Mouse (Mus musculus) stomach, postnatal 0 days (tissue): ENCODE data around the gene Ccno. TPM values are rescaled to one million over a fixed set of nuclear protein-coding genes. Genes with fewer than 3 reads are reported as not detected.

Experiments
- ATAC-seq: fragments of 200-750 bp; cut with Nextera tagmentation; 2 replicates; pipeline ENCODE4 v1.8.0; 2017; ENCODE audit not compliant: low FRiP score, low TSS enrichment
- DNase-seq: peaks from one replicate; pipeline ENCODE4 v3.0.0-alpha.2; 2016; ENCODE audit warnings: low spot score
- H3K27ac ChIP-seq: fragments of 300-500 bp; sonication (generic); replicated peaks from 2 replicates; pipeline ENCODE4 v1.5.1; 2014; ENCODE audit warnings: mild to moderate bottlenecking, control low read depth
- H3K27me3 ChIP-seq: fragments of 300-500 bp; sonication (generic); 2 replicates; pipeline ENCODE4 v1.6.1; 2014; ENCODE audit warnings: low read length; ENCODE audit not compliant: control insufficient read depth, insufficient read depth
- H3K36me3 ChIP-seq: fragments of 300-500 bp; sonication (generic); 2 replicates; pipeline ENCODE4 v1.6.1; 2014; ENCODE audit warnings: low read length, mixed read lengths; ENCODE audit not compliant: control insufficient read depth, insufficient read depth
- H3K4me1 ChIP-seq: fragments of 300-500 bp; sonication (generic); replicated peaks from 2 replicates; pipeline ENCODE4 v1.6.1; 2014; ENCODE audit warnings: antibody characterized with exemption; ENCODE audit not compliant: control insufficient read depth, insufficient read depth
- H3K4me2 ChIP-seq: fragments of 300-500 bp; sonication (generic); replicated peaks from 2 replicates; pipeline ENCODE4 v1.6.1; 2014; ENCODE audit warnings: low read depth, mild to moderate bottlenecking, control low read depth, moderate library complexity
- H3K4me3 ChIP-seq: fragments of 300-500 bp; sonication (generic); 2 replicates; pipeline ENCODE4 v1.5.1; 2014; ENCODE audit warnings: low read depth, low read length, control low read depth
- H3K9ac ChIP-seq: fragments of 300-500 bp; sonication (generic); 2 replicates; pipeline ENCODE4 v1.6.1; 2014; ENCODE audit warnings: mild to moderate bottlenecking, low read length, control low read depth, mixed read lengths
- H3K9me3 ChIP-seq: fragments of 300-500 bp; sonication (generic); 2 replicates; pipeline ENCODE4 v1.6.1; 2016; ENCODE audit warnings: low read length; ENCODE audit not compliant: control insufficient read depth
- CTCF ChIP-seq: IDR thresholded peaks from 2 replicates; pipeline ENCODE4 v1.5.1; 2016; ENCODE audit warnings: antibody characterized with exemption, low read depth, mild to moderate bottlenecking, moderate library complexity
- EP300 ChIP-seq: optimal IDR thresholded peaks from 2 replicates; pipeline ENCODE3; 2016; ENCODE audit warnings: antibody characterized with exemption
- WGBS: fragments of 180-500 bp; shearing (Covaris S2); extraction: QIAGEN DNeasy Blood & Tissue Kit; methylation state at CpG from one replicate; pipeline ENCODE4 v1.1.7; 2014; 5-methylcytosine and 5-hydroxymethylcytosine counted together
- polyA plus RNA-seq: library from polyadenylated mRNA; unstranded; fragments of >200 nt; fragmentation: Nextera tagmentation; extraction: Ambion mirVana; gene quantifications from 2 replicates; pipeline ENCODE4 v1.2.1, GENCODE M21; 2015

The Ccno gene
- polyA plus RNA-seq, 1 experiment from 2014 or later, result 0.41 TPM

- Histone ChIP-seq H3K9ac (peak overlapping the region; percentile 56), H3K36me3 (no peaks in the 10 kb centered on the region), H3K4me1 (peaks cover 5% of the 10 kb centered on the region; the same call in 1 of the 2 replicates), H3K27ac (0 out of 2 replicates have a peak overlapping the region, but pooled peaks have one; percentile 18), H3K4me2 (peak overlapping the region; percentile 99), H3K27me3 (peaks cover 10% of the 10 kb centered on the region; the same call in 1 of the 2 replicates), H3K9me3 (no peaks in the 10 kb centered on the region), H3K4me3 (peak overlapping the region; percentile 54)
- DNase-seq (no peak), ATAC-seq (peak; percentile 33; the same call in 1 of the 2 replicates)
- under 1% methylated on average over 39 of the region's 39 CpGs for WGBS
- TF ChIP-seq EP300 (no peak), CTCF (no peak)
These were observed 389 bp downstream of the Ccno start for GRCm38 (mm10) chr13:112987991-112988390.

GRCm38 (mm10) chr13:112988866-112989265 is 1.3 kb downstream of the Ccno start:
- Histone ChIP-seq H3K9me3 (no peaks in the 10 kb centered on the region), H3K4me2 (peak overlapping the region; percentile 99), H3K9ac (no peak overlapping the region; the same call in 1 of the 2 replicates), H3K36me3 (no peaks in the 10 kb centered on the region), H3K4me3 (peak overlapping the region; percentile 54), H3K27ac (no peak overlapping the region), H3K4me1 (peaks cover 9% of the 10 kb centered on the region; the same call in 1 of the 2 replicates), H3K27me3 (peaks cover 12% of the 10 kb centered on the region; the same call in 1 of the 2 replicates)
- DNase-seq (peak; percentile 42), ATAC-seq (no peak)
- whole genome bisulfite sequencing, result 2% methylated on average over 19 of the region's 19 CpGs
- TF ChIP-seq EP300, result no peak

- Histone ChIP-seq H3K4me3 (no peak overlapping the region), H3K9me3 (no peaks in the 10 kb centered on the region)
These were observed 1.9 kb downstream of the Ccno start for GRCm38 (mm10) chr13:112989541-112989940.

GRCm38 (mm10) chr13:112990346-112990745 is 2.7 kb downstream of the Ccno start:
- TF ChIP-seq EP300 (no peak), CTCF (no peak)
- Histone ChIP-seq H3K9me3 (no peaks in the 10 kb centered on the region), H3K27ac (no peak overlapping the region), H3K27me3 (peaks cover 14% of the 10 kb centered on the region), H3K4me1 (peaks cover 12% of the 10 kb centered on the region; the same call in 1 of the 2 replicates), H3K9ac (no peak overlapping the region), H3K4me2 (no peak overlapping the region), H3K4me3 (no peak overlapping the region), H3K36me3 (no peaks in the 10 kb centered on the region)
- 24% methylated on average over 4 of the region's 4 CpGs for WGBS
- DNase-seq (no peak), ATAC-seq (no peak)

More at GRCm38 (mm10) chr13:112989541-112989940, 1.9 kb downstream of the Ccno start:
- 2% methylated on average over 23 of the region's 23 CpGs for WGBS
- ATAC-seq (no peak), DNase-seq (peak; percentile 39)
- Histone ChIP-seq H3K9ac (no peak overlapping the region), H3K4me2 (no peak overlapping the region), H3K27ac (no peak overlapping the region), H3K4me1 (peaks cover 12% of the 10 kb centered on the region; the same call in 1 of the 2 replicates), H3K36me3 (no peaks in the 10 kb centered on the region), H3K27me3 (peaks cover 14% of the 10 kb centered on the region)
- no peak for TF ChIP-seq EP300
- TF ChIP-seq CTCF, result no peak

GRCm38 (mm10) chr13:112993531-112994152 is 6.0 kb downstream of the Ccno start, which contains the start of gene Mcidas:
Mcidas (plus strand) TSS chr13:112993845.
- TF ChIP-seq CTCF, result no peak
- TF ChIP-seq EP300, result no peak
- peaks cover 26% of the 10 kb centered on the region for H3K27me3 ChIP-seq
- 0 out of 2 replicates have a peak within 1 kb of the TSS, but pooled peaks have one; percentile 4 for H3K9ac ChIP-seq
- peaks cover 10% of the 10 kb centered on the region; the same call in 1 of the 2 replicates for H3K4me1 ChIP-seq
- H3K4me3 ChIP-seq, result peak within 1 kb of the TSS; percentile 41
- DNase-seq (peak; percentile 53), ATAC-seq (0 out of 2 replicates have a peak, but pooled peaks have one; percentile 35)
- peak within 1 kb of the TSS; percentile 71 for H3K4me2 ChIP-seq
- no peaks in the 10 kb centered on the region for H3K9me3 ChIP-seq
- H3K36me3 ChIP-seq, result no peaks in the 10 kb centered on the region
- no peak within 1 kb of the TSS for H3K27ac ChIP-seq
- under 1% methylated on average over 57 of the region's 63 CpGs for WGBS

GRCm38 (mm10) chr13:112994191-112994590 is 6.6 kb downstream of the Ccno start:
- TF ChIP-seq EP300 (no peak), CTCF (peak; percentile 86)
- H3K36me3 ChIP-seq, result no peaks in the 10 kb centered on the region
- DNase-seq (peak; percentile 82), ATAC-seq (peak; percentile 74)
- no peak overlapping the region for H3K9ac ChIP-seq
- peaks cover 24% of the 10 kb centered on the region for H3K27me3 ChIP-seq
- 0% methylated on average over 23 of the region's 25 CpGs for WGBS
- no peaks in the 10 kb centered on the region for H3K9me3 ChIP-seq
- peak overlapping the region; percentile 41 for H3K4me3 ChIP-seq
- H3K4me1 ChIP-seq, result peaks cover 11% of the 10 kb centered on the region; the same call in 1 of the 2 replicates
- peak overlapping the region; percentile 71 for H3K4me2 ChIP-seq
- no peak overlapping the region for H3K27ac ChIP-seq
